Mouse (Mus musculus): ENCODE measurements around the gene Cnot3.

Cnot3 gene

DNA sequence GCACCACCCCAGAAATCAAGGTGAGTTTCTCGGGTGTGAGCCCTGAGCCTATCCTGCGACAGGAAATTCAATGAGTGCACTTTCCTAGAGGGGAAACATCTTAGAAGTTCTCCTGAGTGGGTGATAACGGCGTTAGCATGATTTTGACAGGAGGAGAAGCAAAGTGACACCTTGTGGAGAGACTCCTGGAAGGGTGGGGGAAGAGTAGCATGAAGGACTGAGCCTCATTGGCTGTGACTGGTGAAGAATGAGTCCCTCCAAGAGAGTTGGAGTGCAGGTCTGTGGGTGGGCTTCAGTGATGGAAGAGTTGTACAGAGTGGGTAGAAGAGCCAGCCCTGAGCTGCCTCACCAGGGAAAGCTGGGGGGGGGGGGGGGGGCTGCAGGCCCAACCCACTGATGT is 11.9 kb downstream of the Cnot3 start:
- DNase-seq, result no peak

DNA sequence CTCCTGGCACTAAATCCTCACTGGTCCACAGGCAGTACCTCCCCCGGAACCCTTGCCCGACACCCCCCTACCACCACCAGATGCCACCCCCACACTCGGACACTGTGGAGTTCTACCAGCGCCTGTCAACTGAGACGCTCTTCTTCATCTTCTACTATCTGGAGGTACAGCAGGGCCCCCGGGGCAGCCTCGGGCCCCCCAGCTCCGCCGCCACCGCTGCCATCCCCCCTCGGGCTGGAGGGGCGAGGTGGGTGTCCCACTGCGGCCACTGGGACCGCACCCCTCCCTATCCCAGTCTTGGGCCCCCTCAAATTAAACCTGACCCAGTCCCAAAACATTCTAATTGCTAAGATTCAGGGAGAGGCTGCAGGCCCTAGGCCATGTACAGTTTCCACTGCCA is 13.5 kb downstream of the Cnot3 start:
- DNase-seq, result peak; percentile 92

DNA sequence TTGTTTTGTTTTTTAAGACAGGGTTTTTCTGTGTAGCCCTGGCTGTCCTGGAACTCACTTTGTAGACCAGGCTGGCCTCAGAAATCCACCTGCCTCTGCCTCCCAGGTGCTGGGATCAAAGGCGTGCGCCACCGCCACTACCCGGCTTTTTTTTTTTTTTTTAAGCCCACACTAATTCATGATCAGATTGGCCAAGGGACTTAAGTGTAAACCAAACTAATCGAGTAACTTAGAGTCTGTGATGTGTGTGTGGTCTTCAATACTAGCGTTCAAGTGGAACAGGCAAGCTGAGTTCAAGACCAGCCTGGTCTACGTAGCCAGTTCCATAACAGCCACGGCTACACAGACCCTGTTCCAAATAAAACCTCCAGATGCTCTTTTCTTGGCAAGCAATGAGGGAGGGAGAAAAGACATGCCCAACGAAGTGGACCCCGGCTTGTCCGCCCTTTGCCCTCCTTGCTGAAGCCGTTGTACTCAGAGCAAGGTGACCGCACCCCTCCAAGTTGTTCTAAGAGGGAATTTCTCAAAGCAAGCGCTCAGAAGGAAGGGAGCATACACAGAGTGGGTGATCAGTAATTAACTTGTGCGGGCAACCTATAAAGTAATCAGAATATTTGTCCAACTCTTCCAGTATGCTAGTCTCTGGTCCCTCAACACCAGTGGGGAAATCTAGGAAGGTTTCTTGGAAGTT is 19.6 kb downstream of the Cnot3 start:
- no peak for DNase-seq

DNA sequence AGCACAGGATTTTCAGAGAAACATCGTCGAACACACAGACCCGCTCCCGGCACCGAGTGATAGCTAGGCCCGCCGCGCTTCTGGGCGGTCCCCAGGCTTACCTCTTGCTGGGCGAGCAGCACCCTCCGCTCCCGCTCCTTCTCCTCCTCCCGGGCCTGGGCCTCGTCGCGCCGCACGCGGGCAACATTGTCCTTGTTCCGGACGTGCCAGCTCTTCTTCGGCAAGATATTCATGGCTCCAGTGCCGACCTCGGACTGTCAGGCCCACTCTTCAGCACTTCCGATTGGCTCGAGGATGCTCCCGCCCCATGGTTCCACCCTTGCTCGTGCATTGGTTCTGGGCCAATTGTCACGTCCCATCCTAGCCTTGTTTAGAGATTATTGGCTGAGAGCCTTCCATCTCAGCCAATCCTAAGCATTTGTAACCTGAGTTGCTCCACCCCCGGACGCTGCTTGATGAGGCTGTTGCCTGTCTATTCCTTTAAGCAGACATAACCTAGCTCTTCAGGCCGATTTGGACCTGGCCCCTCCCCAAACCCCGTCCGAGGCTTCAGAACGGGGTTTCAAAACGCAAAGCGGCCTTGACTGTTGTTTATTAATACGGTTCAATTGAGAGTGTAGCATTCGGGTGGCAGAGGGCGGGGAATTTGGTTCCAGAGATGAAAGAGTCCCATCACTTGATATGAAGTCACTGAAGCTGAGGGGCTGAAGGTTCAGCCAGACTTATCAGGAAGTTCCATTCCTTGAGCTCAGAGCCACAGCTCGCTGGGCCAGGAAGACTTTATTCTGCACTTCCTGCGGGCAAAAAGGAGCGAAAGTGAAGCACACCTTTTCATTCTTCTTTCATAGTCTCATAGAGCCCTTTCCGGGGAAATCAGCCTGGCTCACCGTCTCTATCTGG is 20.4 kb downstream of the Cnot3 start, which contains the start of gene Leng1:
Leng1 (minus strand) TSS at position 626 of the 900 bp plus-strand sequence.
- peak; percentile 100 for DNase-seq

DNA sequence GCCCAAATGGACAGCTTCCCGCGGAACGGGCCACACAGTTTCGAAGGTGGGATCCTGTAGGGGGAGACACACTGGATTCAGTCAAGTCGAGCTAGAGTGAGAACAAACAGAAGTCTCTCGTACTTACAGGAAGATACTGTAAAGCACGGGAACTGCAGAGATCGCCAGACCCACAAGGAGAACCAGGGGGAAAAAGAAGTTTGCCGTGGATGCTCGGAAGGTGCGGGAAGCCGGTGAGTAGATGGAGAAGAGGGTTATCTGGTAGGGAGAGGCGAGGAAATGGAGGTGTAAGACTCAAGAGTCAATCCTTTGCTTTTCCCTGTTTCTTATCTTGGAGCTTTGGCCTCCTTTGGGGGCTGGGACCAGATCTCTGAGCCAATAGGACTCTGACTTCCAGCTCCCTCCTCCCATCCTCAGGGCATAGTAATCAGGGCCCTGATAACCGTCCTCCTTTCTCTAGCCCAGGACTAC is 21.9 kb downstream of the Cnot3 start:
- no peak for DNase-seq

DNA sequence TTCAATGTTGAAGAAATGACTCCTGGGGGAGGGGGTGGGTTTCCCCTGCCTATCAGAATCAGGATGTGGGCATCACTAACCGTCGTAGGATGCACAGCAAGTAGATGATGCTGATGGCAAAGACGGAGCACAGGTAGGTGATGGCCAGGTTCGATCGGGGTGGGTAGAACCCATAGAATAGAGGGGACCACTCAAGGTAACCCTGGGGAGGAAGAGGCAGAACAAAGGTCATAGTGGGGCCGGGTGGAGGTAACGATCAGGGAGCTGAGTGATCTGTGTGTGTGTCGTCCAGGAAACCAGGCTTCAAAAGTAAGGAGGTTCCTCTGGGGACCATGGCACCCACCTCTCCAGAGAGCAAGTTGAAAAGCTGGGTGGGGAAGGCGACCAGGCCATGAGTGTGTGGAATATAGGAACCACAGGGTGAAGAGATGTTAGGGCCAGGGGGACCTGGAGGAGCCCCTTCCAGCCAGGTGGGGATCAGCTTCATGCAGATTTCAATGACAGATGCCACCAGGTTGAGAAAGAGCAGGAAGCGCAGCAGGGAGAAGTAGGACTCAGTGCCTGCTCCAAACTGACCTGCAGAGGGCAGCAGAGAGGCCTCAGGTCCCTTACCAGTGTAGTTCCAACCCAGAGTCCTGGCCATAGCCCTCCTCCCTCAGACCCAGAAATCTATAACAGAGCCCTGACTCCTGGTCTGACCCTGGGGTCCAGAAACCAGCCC is 29.6 kb downstream of the Cnot3 start:
- DNase-seq, result peak; percentile 96

DNA sequence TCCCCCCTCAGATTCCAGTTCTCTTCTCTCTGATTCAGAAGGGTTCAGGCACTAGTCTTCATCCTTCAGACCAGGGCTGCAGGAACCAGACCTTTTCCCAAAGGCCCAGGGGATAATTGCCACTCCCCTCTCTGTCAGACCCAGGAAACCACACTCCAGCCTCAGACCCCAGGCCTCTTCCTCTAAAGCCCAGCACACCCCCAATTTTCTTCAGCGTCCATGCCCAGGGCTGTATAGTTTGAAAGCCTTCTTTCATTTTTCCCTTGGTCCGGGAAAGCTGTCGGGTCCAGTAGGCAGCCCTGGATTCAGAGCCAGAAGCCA is 30.1 kb downstream of the Cnot3 start:
- no peak for DNase-seq

DNA sequence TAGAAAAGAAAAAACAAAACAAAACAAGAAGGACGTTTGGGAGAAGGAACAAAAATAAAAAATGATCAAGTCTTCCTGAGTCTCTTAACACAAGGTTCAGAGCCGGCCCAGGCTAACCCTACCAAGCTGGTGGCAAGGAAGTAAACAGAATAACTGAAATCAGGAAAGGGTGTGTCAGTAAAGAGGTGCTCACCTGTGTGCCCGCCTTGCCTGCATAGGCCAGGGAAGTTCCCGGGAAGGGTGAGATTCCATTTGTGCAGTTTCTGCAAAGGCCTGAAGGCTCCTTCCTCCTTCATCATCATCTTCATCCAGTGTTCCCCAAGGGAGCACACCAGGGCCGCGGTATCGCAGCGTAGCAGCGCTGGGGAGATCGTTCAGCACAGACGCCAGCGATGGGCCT is 31.3 kb downstream of the Cnot3 start:
- no peak for DNase-seq

DNA sequence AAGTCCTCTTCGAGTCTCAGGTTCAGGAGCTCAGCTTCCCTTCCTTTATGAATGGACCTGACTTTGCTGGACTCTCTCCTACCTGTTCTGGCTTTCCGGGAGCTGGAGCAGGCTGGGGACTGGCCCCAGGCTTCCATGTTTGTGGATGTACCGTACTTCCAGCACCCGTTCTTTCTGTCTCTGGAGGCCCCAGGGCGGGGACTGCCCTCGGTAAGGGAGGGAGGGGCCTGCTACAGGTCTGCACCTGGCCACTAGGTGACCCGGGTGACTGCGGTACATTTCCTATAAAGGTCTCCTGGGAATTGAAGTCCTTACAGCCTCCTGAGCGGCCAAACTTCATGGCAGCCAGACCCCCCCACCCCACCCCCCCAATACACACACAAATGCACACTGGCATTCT is 32.3 kb downstream of the Cnot3 start, which contains the start of gene Tmc4:
Tmc4 (minus strand) TSS at position 212 of the 400 bp plus-strand sequence.
- DNase-seq, result no peak

DNA sequence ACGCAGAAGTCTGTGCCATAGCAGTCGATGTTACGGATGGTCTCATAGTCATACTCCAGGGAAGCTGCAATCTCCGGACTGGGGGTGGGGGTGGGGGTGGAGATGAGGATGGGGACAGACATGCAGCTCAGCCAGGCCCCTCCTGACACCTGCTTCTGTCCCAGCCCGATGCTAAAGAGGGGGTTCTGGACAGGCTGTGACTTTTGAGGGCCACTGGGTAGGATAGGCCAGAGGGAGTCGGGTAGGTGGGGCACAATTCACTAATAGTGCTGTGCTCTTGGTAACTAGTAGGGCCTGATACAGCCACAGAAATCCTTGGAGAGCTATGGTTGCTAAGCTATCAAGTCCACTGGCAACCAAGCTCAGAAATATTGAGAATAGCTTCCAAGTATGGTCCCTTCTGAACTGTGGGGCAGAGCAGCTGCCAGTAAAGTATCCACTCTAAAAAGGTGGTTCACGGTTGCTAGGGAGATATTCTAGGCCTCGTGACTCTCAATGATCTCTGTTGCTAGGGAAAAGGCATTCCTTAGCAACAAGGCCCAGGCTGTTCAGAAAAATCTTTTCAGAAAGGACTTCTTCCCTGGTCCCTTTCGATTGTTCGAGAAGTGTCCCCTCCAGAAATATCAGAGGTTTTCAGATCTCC is 39.0 kb downstream of the Cnot3 start:
- no peak for DNase-seq

DNA sequence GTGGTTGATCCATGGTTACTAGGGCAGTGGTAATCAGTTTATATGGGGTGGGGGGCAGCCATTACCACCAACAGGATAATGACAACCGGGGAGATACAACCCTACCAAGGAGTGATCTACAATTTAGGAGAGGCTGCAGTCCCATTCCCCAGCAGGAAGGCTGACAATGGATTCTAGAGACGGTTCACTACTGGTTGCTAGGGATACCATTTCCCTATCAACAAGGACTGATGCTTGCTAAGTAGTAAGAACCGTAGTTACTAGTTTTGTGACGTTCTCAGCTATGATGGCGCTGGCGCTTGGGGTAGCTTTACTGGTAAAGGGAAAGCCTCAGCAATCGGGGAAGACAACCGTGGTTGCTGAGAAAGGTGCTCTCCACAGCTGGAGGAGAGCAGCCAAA is 39.6 kb downstream of the Cnot3 start:
- DNase-seq, result no peak

DNA sequence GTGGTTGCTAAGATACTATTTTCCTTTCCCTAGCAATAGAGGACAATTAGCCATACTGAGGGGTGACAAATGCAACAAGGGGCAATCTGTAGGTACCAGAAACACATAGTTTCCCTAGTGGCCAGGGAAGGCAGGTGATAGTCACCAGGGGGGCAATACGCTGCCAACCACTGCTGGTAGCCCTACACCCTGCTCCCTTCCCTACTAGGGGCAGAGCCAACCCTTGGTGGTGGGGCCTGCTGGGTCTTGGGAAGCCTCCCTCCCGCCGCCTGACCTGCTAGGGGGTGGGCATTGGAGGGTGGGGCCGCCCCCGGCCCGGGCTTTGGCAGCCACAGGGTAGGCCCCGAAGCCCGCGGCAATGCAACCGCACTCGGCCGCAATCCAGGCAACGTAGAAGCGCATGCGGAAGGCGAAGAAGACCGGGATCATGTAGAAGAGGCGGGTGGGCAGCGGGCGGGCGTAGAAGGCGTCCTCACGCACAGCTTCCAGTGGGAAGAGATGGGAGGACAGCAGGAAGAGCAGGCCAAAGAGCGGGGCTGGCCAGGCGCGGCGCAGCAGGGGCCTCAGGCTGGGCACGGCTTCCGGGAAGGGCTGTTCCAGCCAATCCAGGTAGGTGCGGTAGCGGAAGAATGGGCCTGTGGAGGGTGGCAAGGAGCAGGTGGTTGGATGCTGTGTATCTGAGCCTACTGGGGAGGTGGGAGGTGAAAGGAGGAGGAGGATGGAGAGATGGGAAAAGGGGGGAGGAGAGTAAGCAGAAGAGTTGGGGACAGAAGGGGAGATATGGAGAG is 40.5 kb downstream of the Cnot3 start:
- no peak for DNase-seq

DNA sequence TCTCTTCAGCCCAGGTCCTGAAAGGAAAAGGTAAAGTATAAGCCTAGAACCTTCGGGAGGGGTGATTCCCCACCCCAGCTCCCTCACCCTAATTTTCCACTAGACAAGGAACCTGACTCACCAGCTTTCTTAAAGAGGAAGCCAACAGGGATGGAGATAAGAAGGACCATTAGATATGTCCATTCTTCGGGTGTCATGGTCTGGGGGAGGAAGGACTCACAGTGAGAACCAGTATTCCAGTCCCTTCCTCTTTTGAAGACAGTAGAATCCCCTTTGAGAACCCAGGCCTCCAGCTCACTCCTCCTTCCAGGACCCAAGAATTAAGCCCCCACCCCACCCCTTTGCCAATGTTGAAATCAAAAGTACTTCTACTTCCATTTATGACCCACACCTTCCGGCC is 46.9 kb downstream of the Cnot3 start:
- peak; percentile 87 for DNase-seq

DNA sequence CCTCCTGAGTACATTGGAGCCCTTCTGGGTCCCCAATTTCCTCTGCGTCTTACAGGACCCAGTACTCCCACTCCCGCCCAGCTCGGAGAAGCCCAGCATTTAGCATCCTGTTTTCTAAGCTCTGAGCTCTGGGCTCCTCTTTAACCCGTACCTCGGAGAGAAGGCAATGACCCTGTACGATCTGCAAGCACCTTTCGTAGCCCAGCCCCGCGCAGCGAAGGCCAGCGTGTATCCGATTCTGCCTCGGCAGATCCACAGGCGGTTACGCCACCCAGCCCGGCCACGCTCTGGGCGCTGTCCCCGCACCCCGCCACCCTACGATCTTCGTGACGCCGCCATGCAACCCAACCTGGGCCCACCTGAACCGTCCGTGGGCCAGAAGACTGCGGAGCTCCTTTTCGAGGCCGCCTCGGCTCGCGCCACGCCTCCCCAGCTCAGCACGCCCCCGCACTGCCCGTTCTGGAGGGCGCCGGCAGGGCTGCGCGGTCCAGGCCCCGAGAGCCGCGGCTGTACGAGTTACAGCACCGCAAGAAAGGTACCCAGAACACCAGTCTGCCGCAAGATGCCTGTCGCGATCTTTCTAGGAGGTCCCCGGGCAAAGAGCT is 47.4 kb downstream of the Cnot3 start, which contains the start of gene Tsen34:
Tsen34 (plus strand) TSS at position 482 of the 605 bp plus-strand sequence.
- no peak for DNase-seq

DNA sequence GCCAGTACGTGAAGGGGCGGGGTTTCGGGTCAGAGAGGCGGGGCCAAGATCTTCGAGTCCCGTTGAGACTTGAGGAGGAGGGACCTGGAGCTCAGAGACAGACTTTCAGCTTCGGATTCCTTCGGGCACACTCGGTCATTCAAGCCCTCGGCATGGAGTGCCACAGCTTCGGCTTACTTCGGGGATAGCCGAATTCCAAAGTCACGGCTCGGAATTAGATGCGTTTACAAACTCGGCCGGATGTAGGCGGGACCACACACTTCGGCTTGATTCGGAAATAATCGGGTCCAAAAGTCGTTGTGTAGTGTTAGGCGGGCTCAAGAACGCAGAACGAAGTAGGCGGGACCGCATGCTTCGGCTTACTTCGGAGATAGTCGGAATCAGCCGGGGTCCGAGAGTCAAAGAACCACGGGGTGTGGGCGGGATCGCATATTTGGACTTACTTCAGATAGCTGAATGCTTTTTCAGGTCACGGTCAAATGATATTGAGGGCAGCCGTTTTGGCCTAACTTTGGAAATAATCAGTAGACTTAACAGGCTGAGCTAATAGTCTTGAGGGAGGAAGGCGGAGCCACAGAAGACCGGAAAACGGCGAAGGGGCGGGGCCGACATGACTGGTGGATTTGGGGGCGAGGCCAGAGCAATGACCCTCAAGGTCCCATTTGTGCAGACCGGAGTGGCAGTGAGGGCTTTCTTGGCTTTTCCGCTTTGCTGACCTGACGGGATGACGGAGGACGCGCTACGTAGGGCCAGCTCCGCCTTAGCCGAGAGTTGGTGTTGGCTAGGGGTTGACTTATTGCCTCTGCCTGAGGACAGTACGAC is 48.1 kb downstream of the Cnot3 start, which contains the start of gene Mboat7:
Mboat7 (minus strand) TSS at position 537 of the 822 bp plus-strand sequence.
- peak; percentile 100 for DNase-seq

DNA sequence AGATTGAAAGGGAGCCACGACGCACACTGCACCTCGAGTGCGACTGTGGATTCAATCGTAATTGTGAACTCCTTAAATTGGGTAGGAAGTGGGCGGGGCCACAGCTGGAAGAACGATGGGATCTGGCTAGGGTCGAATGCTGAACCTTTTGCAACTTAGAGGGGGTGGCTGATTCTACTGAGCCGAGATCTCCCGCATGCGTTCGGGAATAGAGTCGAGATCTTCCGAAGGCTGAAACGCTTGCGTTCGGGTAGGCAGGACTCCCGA is 48.7 kb downstream of the Cnot3 start:
- no peak for DNase-seq

DNA sequence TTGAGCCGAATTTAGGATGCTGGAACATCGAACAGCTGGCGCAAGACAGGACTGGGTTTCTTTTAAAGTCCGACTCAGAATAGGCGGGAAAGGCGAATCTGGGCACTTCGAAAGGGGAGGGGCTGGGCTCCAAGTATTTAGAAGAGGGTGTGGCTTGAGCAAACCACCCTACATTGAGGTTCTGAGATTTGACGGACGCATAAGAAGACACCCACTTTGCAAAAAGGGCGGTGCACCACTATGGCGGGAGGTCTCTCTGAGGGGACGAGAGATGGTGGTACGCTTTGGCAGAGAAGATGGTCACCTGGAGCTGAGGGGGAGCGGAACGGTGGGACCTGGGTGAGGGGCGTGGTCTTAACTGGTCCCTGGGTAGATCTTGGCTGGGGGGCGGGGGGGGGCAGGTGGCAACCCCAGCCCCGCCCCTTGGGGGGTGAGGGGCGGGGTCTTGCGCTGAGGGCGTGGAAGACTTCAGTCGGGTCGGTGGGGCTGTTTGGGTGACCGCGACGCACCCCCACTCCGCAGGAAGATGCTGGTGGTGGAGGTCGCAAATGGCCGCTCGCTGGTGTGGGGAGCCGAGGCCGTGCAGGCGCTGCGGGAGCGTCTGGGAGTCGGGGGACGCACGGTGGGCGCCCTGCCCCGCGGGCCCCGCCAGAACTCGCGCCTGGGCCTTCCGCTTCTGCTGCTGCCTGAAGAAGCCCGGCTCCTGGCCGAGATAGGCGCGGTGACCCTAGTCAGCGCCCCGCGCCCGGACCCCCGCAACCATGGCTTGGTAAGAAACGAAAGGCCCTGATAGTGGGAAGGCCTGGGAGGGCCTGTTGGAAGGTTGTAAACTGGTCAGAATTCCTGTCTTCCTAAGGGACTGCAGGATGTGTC is 49.2 kb downstream of the Cnot3 start:
- DNase-seq, result peak; percentile 98

DNA sequence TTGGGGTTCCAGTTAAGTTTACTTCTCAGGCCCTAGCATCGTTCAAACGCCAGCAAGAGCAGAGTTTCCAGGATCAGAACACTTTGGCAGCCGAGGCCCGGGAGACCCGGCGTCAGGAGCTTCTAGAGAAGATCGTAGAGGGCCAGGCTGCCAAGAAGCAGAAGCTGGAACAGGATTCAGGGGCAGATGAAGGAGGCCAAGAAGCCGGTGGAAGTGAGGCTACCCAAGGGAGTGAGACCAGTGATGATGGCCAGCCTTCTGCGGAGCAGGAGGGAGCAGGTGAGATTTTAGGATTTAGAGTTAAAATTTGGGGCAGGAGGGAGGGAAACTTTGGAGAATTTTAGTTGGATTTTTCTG is 49.9 kb downstream of the Cnot3 start:
- peak; percentile 94 for DNase-seq

DNA sequence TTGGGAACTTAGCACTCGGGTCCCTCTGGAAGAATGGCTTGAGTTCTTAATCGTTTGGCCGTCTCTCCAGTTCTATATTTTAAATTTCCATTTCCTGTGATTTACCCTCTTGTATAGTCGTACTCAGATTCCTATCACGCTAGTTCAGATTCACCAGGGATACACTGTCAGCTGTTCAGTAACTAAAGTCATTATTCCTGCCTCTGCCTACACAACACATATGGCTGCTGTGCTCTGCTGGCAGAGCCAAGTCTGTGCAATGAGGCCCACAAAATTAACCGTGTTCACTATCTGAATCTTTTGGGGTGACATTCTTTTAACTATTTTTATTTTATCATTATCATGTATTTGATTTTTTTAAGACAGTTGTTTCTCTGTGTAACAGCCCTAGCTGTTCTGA is 53.4 kb downstream of the Cnot3 start:
- no peak for DNase-seq

Measured in heart, adult 11 months (tissue).